Mouse (Mus musculus) intestine, embryonic 15.5 days (tissue): ENCODE measurements around the gene Zfhx3. TPM values are rescaled to one million over a fixed set of nuclear protein-coding genes. Genes with fewer than 3 reads are reported as not detected.

ENCODE experiments used
- ATAC-seq: fragments of 200-750 bp; cut with Nextera tagmentation; 2 replicates; pipeline ENCODE4 v1.8.0; 2017; ENCODE audit warnings: moderate TSS enrichment, moderate library complexity
- H3K27ac ChIP-seq: fragments of 300-500 bp; sonication (generic); 2 replicates; pipeline ENCODE4 v1.5.1; 2015; ENCODE audit warnings: mild to moderate bottlenecking, inconsistent platforms
- H3K27me3 ChIP-seq: fragments of 300-500 bp; sonication (generic); replicated peaks from 2 replicates; pipeline ENCODE4 v1.6.1; 2015; ENCODE audit warnings: inconsistent platforms
- H3K36me3 ChIP-seq: fragments of 300-500 bp; sonication (generic); 2 replicates; pipeline ENCODE4 v1.6.1; 2015; ENCODE audit warnings: inconsistent platforms
- H3K4me1 ChIP-seq: fragments of 300-500 bp; sonication (generic); replicated peaks from 2 replicates; pipeline ENCODE4 v1.6.1; 2015; ENCODE audit warnings: inconsistent platforms
- H3K4me2 ChIP-seq: fragments of 300-500 bp; sonication (generic); replicated peaks from 2 replicates; pipeline ENCODE4 v1.6.1; 2015; ENCODE audit warnings: mild to moderate bottlenecking, inconsistent platforms
- H3K4me3 ChIP-seq: fragments of 300-500 bp; sonication (generic); replicated peaks from 2 replicates; pipeline ENCODE4 v1.5.1; 2015; ENCODE audit warnings: inconsistent platforms
- H3K9ac ChIP-seq: fragments of 300-500 bp; sonication (generic); 2 replicates; pipeline ENCODE4 v1.6.1; 2015; ENCODE audit warnings: inconsistent platforms
- H3K9me3 ChIP-seq: fragments of 300-500 bp; sonication (generic); 2 replicates; pipeline ENCODE4 v1.6.1; 2016; ENCODE audit warnings: inconsistent platforms
- WGBS: fragments of 180-500 bp; shearing (Covaris S2); methylation state at CpG from one replicate; pipeline ENCODE4 v1.1.7; 2015; 5-methylcytosine and 5-hydroxymethylcytosine counted together
- polyA plus RNA-seq: library from polyadenylated mRNA; unstranded; fragments of >200 nt; fragmentation: Nextera tagmentation; extraction: Ambion mirVana; gene quantifications from 2 replicates; pipeline ENCODE4 v1.2.1, GENCODE M21; 2015

Gene Zfhx3
- polyA plus RNA-seq, 1 experiment from 2014 or later: 11.5 TPM

GRCm38 (mm10) chr8:108963181-108963580 is 1020.7 kb downstream of the Zfhx3 start:
- Histone ChIP-seq H3K27me3 (no peaks in the 10 kb centered on the region), H3K9ac (no peak overlapping the region), H3K4me1 (no peaks in the 10 kb centered on the region), H3K27ac (no peak overlapping the region), H3K36me3 (no peaks in the 10 kb centered on the region), H3K9me3 (no peaks in the 10 kb centered on the region), H3K4me2 (no peak overlapping the region), H3K4me3 (no peak overlapping the region)
- ATAC-seq: no peak
- 69% methylated on average over 2 of the region's 2 CpGs for WGBS

GRCm38 (mm10) chr8:108966041-108966440 is 1023.6 kb downstream of the Zfhx3 start:
- Histone ChIP-seq H3K36me3 (no peaks in the 10 kb centered on the region), H3K9me3 (no peaks in the 10 kb centered on the region), H3K27me3 (no peaks in the 10 kb centered on the region), H3K27ac (no peak overlapping the region), H3K9ac (no peak overlapping the region), H3K4me3 (no peak overlapping the region), H3K4me1 (no peaks in the 10 kb centered on the region), H3K4me2 (no peak overlapping the region)
- no peak for ATAC-seq
- 85% methylated on average over 12 of the region's 12 CpGs for WGBS

- no peak overlapping the region for H3K4me3 ChIP-seq
- no peaks in the 10 kb centered on the region for H3K27me3 ChIP-seq
- no peaks in the 10 kb centered on the region for H3K36me3 ChIP-seq
- no peak overlapping the region for H3K27ac ChIP-seq
- ATAC-seq: no peak
- H3K9me3 ChIP-seq: no peaks in the 10 kb centered on the region
- WGBS: 88% methylated on average over 9 of the region's 9 CpGs
- H3K4me2 ChIP-seq: no peak overlapping the region
- H3K4me1 ChIP-seq: no peaks in the 10 kb centered on the region
- H3K9ac ChIP-seq: no peak overlapping the region
Measured at GRCm38 (mm10) chr8:108973639-108974325, 1031.3 kb downstream of the Zfhx3 start.

GRCm38 (mm10) chr8:108977693-108978361 is 1035.4 kb downstream of the Zfhx3 start:
- H3K27ac ChIP-seq: no peak overlapping the region
- no peak overlapping the region for H3K4me3 ChIP-seq
- no peaks in the 10 kb centered on the region for H3K36me3 ChIP-seq
- no peak for ATAC-seq
- H3K4me1 ChIP-seq: no peaks in the 10 kb centered on the region
- no peaks in the 10 kb centered on the region for H3K9me3 ChIP-seq
- WGBS: 66% methylated on average over 11 of the region's 11 CpGs
- H3K9ac ChIP-seq: no peak overlapping the region
- H3K27me3 ChIP-seq: no peaks in the 10 kb centered on the region
- H3K4me2 ChIP-seq: no peak overlapping the region

GRCm38 (mm10) chr8:108978362-108978750 is 1035.9 kb downstream of the Zfhx3 start:
- no peaks in the 10 kb centered on the region for H3K9me3 ChIP-seq
- no peaks in the 10 kb centered on the region for H3K27me3 ChIP-seq
- no peak overlapping the region for H3K27ac ChIP-seq
- H3K4me3 ChIP-seq: no peak overlapping the region
- no peak overlapping the region for H3K9ac ChIP-seq
- 88% methylated on average over 7 of the region's 7 CpGs for WGBS
- H3K4me1 ChIP-seq: no peaks in the 10 kb centered on the region
- H3K4me2 ChIP-seq: no peak overlapping the region
- no peaks in the 10 kb centered on the region for H3K36me3 ChIP-seq
- no peak for ATAC-seq

GRCm38 (mm10) chr8:108984904-108985303 is 1042.5 kb downstream of the Zfhx3 start:
- Histone ChIP-seq H3K27ac (no peak overlapping the region), H3K4me3 (no peak overlapping the region), H3K27me3 (no peaks in the 10 kb centered on the region), H3K4me2 (no peak overlapping the region), H3K9me3 (no peaks in the 10 kb centered on the region), H3K36me3 (no peaks in the 10 kb centered on the region), H3K9ac (no peak overlapping the region), H3K4me1 (no peaks in the 10 kb centered on the region)
- WGBS: 65% methylated on average over 2 of the region's 2 CpGs
- ATAC-seq: no peak

GRCm38 (mm10) chr8:108989841-108990240 is 1047.4 kb downstream of the Zfhx3 start:
- Histone ChIP-seq H3K9ac (no peak overlapping the region), H3K36me3 (no peaks in the 10 kb centered on the region), H3K27ac (no peak overlapping the region), H3K9me3 (no peaks in the 10 kb centered on the region), H3K4me1 (no peaks in the 10 kb centered on the region), H3K27me3 (no peaks in the 10 kb centered on the region), H3K4me3 (no peak overlapping the region), H3K4me2 (no peak overlapping the region)
- WGBS: 83% methylated on average over 5 of the region's 5 CpGs
- no peak for ATAC-seq

GRCm38 (mm10) chr8:108990537-108990936 is 1048.1 kb downstream of the Zfhx3 start:
- Histone ChIP-seq H3K4me1 (no peaks in the 10 kb centered on the region), H3K4me3 (no peak overlapping the region), H3K9me3 (no peaks in the 10 kb centered on the region), H3K36me3 (no peaks in the 10 kb centered on the region), H3K9ac (no peak overlapping the region), H3K4me2 (no peak overlapping the region), H3K27ac (no peak overlapping the region), H3K27me3 (no peaks in the 10 kb centered on the region)
- 63% methylated on average over 6 of the region's 6 CpGs for WGBS
- peak; percentile 90 for ATAC-seq

- Histone ChIP-seq H3K4me2 (no peak overlapping the region), H3K9ac (no peak overlapping the region), H3K27me3 (no peaks in the 10 kb centered on the region), H3K9me3 (no peaks in the 10 kb centered on the region), H3K27ac (no peak overlapping the region), H3K36me3 (no peaks in the 10 kb centered on the region), H3K4me3 (no peak overlapping the region), H3K4me1 (no peaks in the 10 kb centered on the region)
- ATAC-seq: no peak
- WGBS: 85% methylated on average over 5 of the region's 5 CpGs
Measured at GRCm38 (mm10) chr8:108991395-108991794, 1049.0 kb downstream of the Zfhx3 start.

- no peak overlapping the region for H3K27ac ChIP-seq
- no peak for ATAC-seq
Measured at GRCm38 (mm10) chr8:108993718-108994117, 1051.3 kb downstream of the Zfhx3 start.

GRCm38 (mm10) chr8:108994187-108994586 is 1051.7 kb downstream of the Zfhx3 start:
- 65% methylated on average over 2 of the region's 2 CpGs for WGBS
- ATAC-seq: no peak
- H3K27me3 ChIP-seq: no peaks in the 10 kb centered on the region

More at GRCm38 (mm10) chr8:108993718-108994117, 1051.3 kb downstream of the Zfhx3 start:
- no peaks in the 10 kb centered on the region for H3K27me3 ChIP-seq
- no peak overlapping the region for H3K9ac ChIP-seq
- no peaks in the 10 kb centered on the region for H3K9me3 ChIP-seq
- 0 out of 2 replicates have a peak, but pooled peaks cover 2% of the 10 kb centered on the region for H3K4me1 ChIP-seq
- H3K4me2 ChIP-seq: no peak overlapping the region
- no peaks in the 10 kb centered on the region for H3K36me3 ChIP-seq
- 32% methylated on average over 2 of the region's 2 CpGs for WGBS
- H3K4me3 ChIP-seq: no peak overlapping the region

GRCm38 (mm10) chr8:108994880-108995279 is 1052.4 kb downstream of the Zfhx3 start:
- 86% methylated on average over 5 of the region's 5 CpGs for WGBS
- H3K4me3 ChIP-seq: no peak overlapping the region
- ATAC-seq: no peak
- H3K9ac ChIP-seq: no peak overlapping the region
- H3K27me3 ChIP-seq: no peaks in the 10 kb centered on the region
- 0 out of 2 replicates have a peak, but pooled peaks cover 2% of the 10 kb centered on the region for H3K4me1 ChIP-seq
- H3K36me3 ChIP-seq: no peaks in the 10 kb centered on the region
- H3K27ac ChIP-seq: no peak overlapping the region
- no peak overlapping the region for H3K4me2 ChIP-seq
- no peaks in the 10 kb centered on the region for H3K9me3 ChIP-seq

More at GRCm38 (mm10) chr8:108994187-108994586, 1051.7 kb downstream of the Zfhx3 start:
- Histone ChIP-seq H3K4me2 (no peak overlapping the region), H3K36me3 (no peaks in the 10 kb centered on the region), H3K4me3 (no peak overlapping the region), H3K9ac (no peak overlapping the region), H3K27ac (no peak overlapping the region), H3K4me1 (0 out of 2 replicates have a peak, but pooled peaks cover 2% of the 10 kb centered on the region), H3K9me3 (no peaks in the 10 kb centered on the region)

- 22% methylated on average over 3 of the region's 3 CpGs for WGBS
- Histone ChIP-seq H3K4me3 (no peak overlapping the region), H3K4me2 (no peak overlapping the region), H3K27me3 (no peaks in the 10 kb centered on the region), H3K9me3 (no peaks in the 10 kb centered on the region), H3K36me3 (no peaks in the 10 kb centered on the region), H3K9ac (no peak overlapping the region), H3K4me1 (0 out of 2 replicates have a peak, but pooled peaks cover 2% of the 10 kb centered on the region), H3K27ac (no peak overlapping the region)
- no peak for ATAC-seq
Measured at GRCm38 (mm10) chr8:108997334-108997733, 1054.9 kb downstream of the Zfhx3 start.
